Mouse (Mus musculus) MEL (cell line): ENCODE data around the gene Tbc1d2b. TPM values are rescaled to one million over a fixed set of nuclear protein-coding genes. Genes with fewer than 3 reads are reported as not detected.
A peak's percentile ranks its signal among the peaks of the same experiment; 100 is the strongest.

ENCODE experiments used
- DNase-seq: peaks from one replicate; pipeline ENCODE4 v3.0.0; 2011; ENCODE audit warnings: low read depth, low spot score
- H3K27ac ChIP-seq: 2 replicates; pipeline ENCODE4 v1.5.1; 2012; ENCODE audit warnings: low read depth, mild to moderate bottlenecking, control low read depth, low read length, moderate library complexity; ENCODE audit not compliant: control insufficient read depth
- H3K27me3 ChIP-seq, 2 experiments: fragments of 150-350 bp in 1 of 2; sonication (generic) in 1 of 2; 2 replicates each; pipeline ENCODE4 v1.6.1; 2012; ENCODE audit warnings: low read length in 2 of 2, mild to moderate bottlenecking in 2 of 2, improper control_type of control experiment in 1 of 2, moderate library complexity in 1 of 2; ENCODE audit not compliant: insufficient read depth in 2 of 2, control insufficient read depth in 1 of 2
- H3K36me3 ChIP-seq, 2 experiments: 2 replicates each; pipeline ENCODE4 v1.6.1; 2012 to 2014; ENCODE audit warnings: low read length in 2 of 2, improper control_type of control experiment in 1 of 2, inconsistent platforms in 1 of 2, mild to moderate bottlenecking in 1 of 2; ENCODE audit not compliant: insufficient read depth in 2 of 2, control insufficient read depth in 1 of 2
- H3K4me1 ChIP-seq, 2 experiments: fragments of 150-350 bp in 1 of 2; sonication (generic) in 1 of 2; 2 replicates each; pipeline ENCODE4 v1.6.1; 2012; ENCODE audit warnings: low read length in 2 of 2, improper control_type of control experiment in 1 of 2, mild to moderate bottlenecking in 1 of 2; ENCODE audit not compliant: insufficient read depth in 2 of 2, control insufficient read depth in 1 of 2
- H3K4me3 ChIP-seq, 2 experiments: fragments of 150-350 bp in 1 of 2; sonication (generic) in 1 of 2; 2 replicates each; pipeline ENCODE4 v1.5.1; 2012; ENCODE audit warnings: low read depth in 2 of 2, low read length in 2 of 2, mild to moderate bottlenecking in 2 of 2, moderate library complexity in 2 of 2, control low read depth in 1 of 2, improper control_type of control experiment in 1 of 2; ENCODE audit not compliant: control insufficient read depth in 1 of 2, insufficient read depth in 1 of 2
- H3K79me2 ChIP-seq: 2 replicates; pipeline ENCODE4 v1.6.1; 2012; ENCODE audit warnings: mild to moderate bottlenecking, low read length, moderate library complexity; ENCODE audit not compliant: control insufficient read depth, poor library complexity, insufficient read depth
- H3K9ac ChIP-seq: 2 replicates; pipeline ENCODE4 v1.6.1; 2012; ENCODE audit warnings: low read depth, mild to moderate bottlenecking, control low read depth, low read length, moderate library complexity; ENCODE audit not compliant: control insufficient read depth, poor library complexity, severe bottlenecking
- H3K9me3 ChIP-seq: fragments of 150-350 bp; sonication (generic); replicated peaks from 2 replicates; pipeline ENCODE4 v1.6.1; 2012; ENCODE audit warnings: mild to moderate bottlenecking, low read length, improper control_type of control experiment, moderate library complexity; ENCODE audit not compliant: insufficient read depth
- BHLHE40 ChIP-seq: IDR thresholded peaks from 2 replicates; pipeline ENCODE4 v1.6.1; 2012; ENCODE audit warnings: low read depth, mild to moderate bottlenecking, inconsistent platforms, low read length, improper control_type of control experiment, borderline replicate concordance
- CHD1 ChIP-seq: IDR thresholded peaks from 2 replicates; pipeline ENCODE4 v1.6.1; 2012; ENCODE audit warnings: low read depth, mild to moderate bottlenecking, inconsistent platforms, low read length, improper control_type of control experiment
- CHD2 ChIP-seq: IDR thresholded peaks from 2 replicates; pipeline ENCODE4 v1.6.1; 2011; ENCODE audit warnings: low read length, improper control_type of control experiment
- CTCF ChIP-seq, 3 experiments: IDR thresholded peaks in 2 of 3; conservative IDR thresholded peaks in 1 of 3; 2 replicates each; pipeline ENCODE4 v1.5.1; 2011 to 2012; ENCODE audit warnings: low read length in 3 of 3, low read depth in 2 of 3, mild to moderate bottlenecking in 2 of 3, improper control_type of control experiment in 1 of 3, inconsistent platforms in 1 of 3, mixed read lengths in 1 of 3, moderate library complexity in 1 of 3; ENCODE audit not compliant: control insufficient read depth in 1 of 3, insufficient read depth in 1 of 3, poor library complexity in 1 of 3, severe bottlenecking in 1 of 3
- E2F4 ChIP-seq: IDR thresholded peaks from 2 replicates; pipeline ENCODE4 v1.6.1; 2011; ENCODE audit warnings: low read depth, low read length, improper control_type of control experiment, borderline replicate concordance
- ELF1 ChIP-seq: IDR thresholded peaks from 2 replicates; pipeline ENCODE4 v1.6.1; 2014; ENCODE audit warnings: low read depth, mild to moderate bottlenecking, inconsistent platforms, low read length, improper control_type of control experiment, moderate library complexity
- EP300 ChIP-seq, 2 experiments: IDR thresholded peaks; 2 replicates each; pipeline ENCODE4 v1.6.1; 2011; ENCODE audit warnings: improper control_type of control experiment in 2 of 2, low read length in 2 of 2, low read depth in 1 of 2, mild to moderate bottlenecking in 1 of 2
- GABPA ChIP-seq: IDR thresholded peaks from 2 replicates; pipeline ENCODE4 v1.6.1; 2012; ENCODE audit warnings: low read depth, mild to moderate bottlenecking, inconsistent platforms, low read length, improper control_type of control experiment, moderate library complexity
- GATA1 ChIP-seq: IDR thresholded peaks from 2 replicates; pipeline ENCODE4 v1.6.1; 2011; ENCODE audit warnings: low read depth, low read length, improper control_type of control experiment
- HCFC1 ChIP-seq: IDR thresholded peaks from 2 replicates; pipeline ENCODE4 v1.6.1; 2012; ENCODE audit warnings: low read depth, mild to moderate bottlenecking, inconsistent platforms, low read length, improper control_type of control experiment, moderate library complexity
- JUND ChIP-seq: IDR thresholded peaks from 2 replicates; pipeline ENCODE4 v1.6.1; 2011; ENCODE audit warnings: low read depth, mild to moderate bottlenecking, improper control_type of control experiment, low read length
- MAX ChIP-seq: IDR thresholded peaks from 2 replicates; pipeline ENCODE4 v1.6.1; 2011; ENCODE audit warnings: low read length, improper control_type of control experiment
- MAZ ChIP-seq: IDR thresholded peaks from 2 replicates; pipeline ENCODE4 v1.6.1; 2012; ENCODE audit warnings: low read depth, mild to moderate bottlenecking, inconsistent platforms, low read length, improper control_type of control experiment
- MYC ChIP-seq: IDR thresholded peaks from 2 replicates; pipeline ENCODE4 v1.6.1; 2011; ENCODE audit warnings: low read depth, mild to moderate bottlenecking, low read length, improper control_type of control experiment, moderate library complexity
- NELFE ChIP-seq: IDR thresholded peaks from 2 replicates; pipeline ENCODE4 v1.6.1; 2011; ENCODE audit warnings: low read depth, low read length, improper control_type of control experiment
- POLR2A ChIP-seq, 2 experiments: IDR thresholded peaks; 2 replicates each; pipeline ENCODE4 v1.6.1; 2011 to 2012; ENCODE audit warnings: low read length in 2 of 2, mild to moderate bottlenecking in 2 of 2, control low read depth in 1 of 2, improper control_type of control experiment in 1 of 2, low read depth in 1 of 2, moderate library complexity in 1 of 2; ENCODE audit not compliant: control insufficient read depth in 1 of 2, insufficient read depth in 1 of 2, poor library complexity in 1 of 2
- POLR2AphosphoS2 ChIP-seq: IDR thresholded peaks from 2 replicates; pipeline ENCODE4 v1.6.1; 2011; ENCODE audit warnings: low read length, improper control_type of control experiment
- POLR2AphosphoS5 ChIP-seq: IDR thresholded peaks from 2 replicates; pipeline ENCODE4 v1.6.1; 2012; ENCODE audit warnings: low read depth, borderline replicate concordance, mild to moderate bottlenecking, inconsistent platforms, low read length, moderate library complexity, mixed read lengths
- SIN3A ChIP-seq: IDR thresholded peaks from 2 replicates; pipeline ENCODE4 v1.6.1; 2012; ENCODE audit warnings: low read length, improper control_type of control experiment, inconsistent platforms
- TAL1 ChIP-seq: IDR thresholded peaks from 2 replicates; pipeline ENCODE4 v1.6.1; 2012; ENCODE audit warnings: mild to moderate bottlenecking, inconsistent platforms, low read length, moderate library complexity, mixed read lengths
- TBP ChIP-seq: IDR thresholded peaks from 2 replicates; pipeline ENCODE4 v1.8.0; 2011; ENCODE audit warnings: low read depth, low read length, improper control_type of control experiment
- TCF12 ChIP-seq: IDR thresholded peaks from 2 replicates; pipeline ENCODE4 v1.6.1; 2014; ENCODE audit warnings: low read depth, mild to moderate bottlenecking, inconsistent platforms, low read length, improper control_type of control experiment, moderate library complexity
- USF1 ChIP-seq: IDR thresholded peaks from 2 replicates; pipeline ENCODE4 v1.6.1; 2014; ENCODE audit warnings: low read depth, mild to moderate bottlenecking, inconsistent platforms, low read length, improper control_type of control experiment, moderate library complexity
- ZC3H11A ChIP-seq: IDR thresholded peaks from 2 replicates; pipeline ENCODE4 v1.6.1; 2012; ENCODE audit warnings: low read depth, mild to moderate bottlenecking, inconsistent platforms, low read length, improper control_type of control experiment
- ZKSCAN1 ChIP-seq: IDR thresholded peaks from 2 replicates; pipeline ENCODE4 v1.6.1; 2012; ENCODE audit warnings: low read depth, mild to moderate bottlenecking, inconsistent platforms, low read length, improper control_type of control experiment, moderate library complexity
- polyA plus RNA-seq, 2 experiments: library from polyadenylated mRNA; stranded (reverse) in 1 of 2; unstranded in 1 of 2; fragments of >175 nt in 1 of 2; fragments of >200 nt in 1 of 2; gene quantifications; 2 replicates each; pipeline versions ENCODE4 v1.2.1 to v1.2.4; 2012; ENCODE audit warnings: low replicate concordance in 2 of 2, low read depth in 1 of 2; ENCODE audit not compliant: insufficient read length in 2 of 2, insufficient read depth in 1 of 2, missing spikeins in 1 of 2
- total RNA-seq: library from RNA; depleted of rRNA; stranded (reverse); fragments of 300-350 nt; gene quantifications from 2 replicates; pipeline ENCODE4 v1.2.3, GENCODE M21; 2012

Gene Tbc1d2b
- total and polyA plus RNA-seq, 3 experiments, result 7.1 to 12.6 TPM; not detected in 1

DNA sequence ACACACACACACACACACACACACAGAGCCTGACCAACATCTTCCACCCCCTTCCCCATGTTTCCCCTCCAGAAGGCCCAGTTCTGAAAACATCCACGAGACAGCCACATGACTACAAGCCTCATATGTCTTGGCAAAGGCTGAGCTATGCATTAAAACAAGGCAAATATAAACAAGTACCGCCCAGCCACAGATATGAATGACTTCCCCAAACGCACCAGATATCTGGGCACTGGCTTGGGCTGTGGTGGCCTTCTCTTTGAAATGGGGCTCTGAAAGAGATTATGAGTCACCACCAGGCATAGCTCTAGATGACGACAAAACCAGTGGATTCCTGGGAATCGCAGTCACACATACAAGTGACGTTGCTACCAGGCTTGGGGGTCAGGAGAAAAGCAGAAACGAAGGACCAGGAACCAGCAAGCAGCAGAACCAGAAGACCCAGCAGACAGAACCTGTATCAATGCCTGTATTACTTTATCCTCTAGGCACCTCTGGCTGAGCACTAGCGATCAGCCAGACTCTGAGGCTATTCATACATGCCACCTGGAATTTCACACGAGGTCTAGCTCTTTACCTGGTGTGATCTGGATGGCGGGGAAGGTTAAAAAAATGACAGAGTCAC, 35.2 kb downstream of the Tbc1d2b start (continued):
- TF ChIP-seq ELF1 (0 out of 2 replicates have a peak, but pooled peaks have one; percentile 15), E2F4 (no peak), NELFE (0 out of 2 replicates have a peak, but pooled peaks have one; percentile 30), SIN3A (peak; percentile 84), TBP (0 out of 2 replicates have a peak, but pooled peaks have one; percentile 50), ZKSCAN1 (no peak)

DNA sequence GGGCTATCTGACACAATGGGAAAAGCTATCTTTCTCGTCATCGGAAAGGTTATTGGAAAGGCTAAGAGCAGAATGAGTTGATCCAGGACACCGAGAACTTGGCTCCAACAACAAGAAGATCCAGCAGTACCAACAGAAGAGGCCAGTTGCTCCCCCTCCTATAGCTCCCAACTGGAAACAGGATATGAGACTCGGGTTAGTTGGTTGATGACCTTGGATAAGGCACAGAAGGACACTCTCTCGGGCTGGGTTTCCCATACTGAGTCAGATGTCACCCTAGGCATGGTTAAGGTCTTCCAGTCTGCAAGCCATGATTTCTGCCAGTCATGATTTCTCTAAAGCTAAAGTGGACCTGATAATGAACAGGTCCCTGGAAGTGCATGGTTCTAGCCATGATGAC, 35.8 kb downstream of the Tbc1d2b start:
- H3K9ac ChIP-seq, result peak overlapping the region; percentile 46; the same call in 1 of the 2 replicates
- TF ChIP-seq ZKSCAN1, result no peak
- TF ChIP-seq EP300 (IDR thresholded peaks at IDR 0.05; ENCODE audit: low read depth in 1 of 2, low read length in 2 of 2), result no peak
- no peak for TF ChIP-seq SIN3A
- TF ChIP-seq CHD1, result no peak
- no peak for TF ChIP-seq TBP
- no peak for TF ChIP-seq E2F4
- TF ChIP-seq POLR2A (IDR thresholded peaks at IDR 0.05; ENCODE audit: control insufficient read depth in 1 of 2, insufficient read depth in 1 of 2, low read depth in 1 of 2, low read length in 2 of 2, poor library complexity in 1 of 2), result no peak
- no peak for TF ChIP-seq ZC3H11A
- TF ChIP-seq USF1, result no peak
- TF ChIP-seq POLR2AphosphoS2, result no peak
- no peak for TF ChIP-seq CHD2
- no peak for TF ChIP-seq MYC
- no peak for TF ChIP-seq TCF12
- TF ChIP-seq POLR2AphosphoS5, result no peak
- no peak for TF ChIP-seq HCFC1
- TF ChIP-seq MAZ, result no peak
- peak overlapping the region; percentile 100 for H3K27ac ChIP-seq
- no peaks in the 10 kb centered on the region for H3K9me3 ChIP-seq
- peaks cover 26 to 32% of the 10 kb centered on the region in 2 experiments for H3K4me1 ChIP-seq
- no peaks in the 10 kb centered on the region for H3K27me3 ChIP-seq
- no peak overlapping the region for H3K4me3 ChIP-seq
- peaks cover 2 to 44% of the 10 kb centered on the region in 2 experiments; a peak in 3 of 4 replicates for H3K36me3 ChIP-seq
- no peaks in the 10 kb centered on the region; the same call in 1 of the 2 replicates for H3K79me2 ChIP-seq
- no peak for DNase-seq

DNA sequence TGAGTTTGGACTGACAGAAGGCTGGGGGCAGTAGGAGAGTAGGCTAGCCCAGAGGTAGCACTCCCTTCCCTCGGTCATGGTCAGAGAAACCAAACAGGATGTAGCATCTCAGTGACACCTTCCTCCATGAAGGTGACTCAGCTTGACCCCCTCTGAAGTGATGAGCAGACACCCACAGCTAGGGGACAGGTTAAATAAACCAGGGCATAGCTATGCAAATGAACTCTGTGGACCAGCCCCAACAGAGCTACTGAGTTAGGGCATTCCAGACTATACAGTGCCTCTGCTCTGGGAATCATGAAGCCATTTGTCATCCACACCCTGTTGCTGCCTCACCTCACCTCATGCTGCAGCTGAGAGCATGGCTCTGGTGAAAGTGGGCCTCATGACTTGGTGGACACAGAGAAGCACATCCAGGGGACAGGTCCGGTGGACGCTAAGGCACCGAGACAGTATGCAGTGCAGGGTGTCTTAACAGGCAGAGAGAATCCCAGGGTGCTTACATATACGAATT, 36.6 kb downstream of the Tbc1d2b start:
- no peaks in the 10 kb centered on the region for H3K9me3 ChIP-seq
- H3K79me2 ChIP-seq, result no peaks in the 10 kb centered on the region; the same call in 1 of the 2 replicates
- TF ChIP-seq GATA1 (no peak), CTCF (IDR thresholded peaks at IDR 0.05 in 2 of 3, conservative IDR thresholded peaks at IDR 0.05 in 1 of 3; ENCODE audit: control insufficient read depth in 1 of 3, insufficient read depth in 1 of 3, low read depth in 2 of 3, low read length in 3 of 3, poor library complexity in 1 of 3, severe bottlenecking in 1 of 3) (no peak), BHLHE40 (no peak), JUND (no peak), NELFE (no peak), MAZ (no peak), GABPA (no peak), TAL1 (no peak), ELF1 (no peak), USF1 (no peak), CHD2 (no peak), MAX (no peak), E2F4 (no peak)
- H3K27ac ChIP-seq, result no peak overlapping the region
- no peak overlapping the region for H3K9ac ChIP-seq
- no peaks in the 10 kb centered on the region for H3K27me3 ChIP-seq
- peaks cover 25 to 32% of the 10 kb centered on the region in 2 experiments for H3K4me1 ChIP-seq
- peaks cover 2 to 36% of the 10 kb centered on the region in 2 experiments; a peak in 3 of 4 replicates for H3K36me3 ChIP-seq
- DNase-seq, result no peak
- no peak overlapping the region for H3K4me3 ChIP-seq
